Mouse (Mus musculus) lung, postnatal 0 days (tissue): ENCODE measurements at regions not wholly inside any gene's neighbourhood (a gene's known extent, or its start where the extent isn't known, plus 50 kb on each side); places are given as distances from the start of the nearest gene placed in this dataset.

Experiments
- ATAC-seq: fragments of 200-750 bp; cut with Nextera tagmentation; 2 replicates; pipeline ENCODE4 v1.8.0; 2017; ENCODE audit warnings: moderate library complexity
- DNase-seq: peaks from one replicate; pipeline ENCODE4 v3.0.0-alpha.2; 2016; ENCODE audit warnings: low spot score
- H3K27ac ChIP-seq: fragments of 300-500 bp; sonication (generic); 2 replicates; pipeline ENCODE4 v1.5.1; 2014; ENCODE audit warnings: antibody characterized with exemption, mild to moderate bottlenecking, low read length, mixed read lengths
- H3K27me3 ChIP-seq: fragments of 300-500 bp; sonication (generic); replicated peaks from 2 replicates; pipeline ENCODE4 v1.6.1; 2014; ENCODE audit warnings: low read length, mixed read lengths; ENCODE audit not compliant: insufficient read depth
- H3K36me3 ChIP-seq: fragments of 300-500 bp; sonication (generic); 2 replicates; pipeline ENCODE4 v1.6.1; 2014; ENCODE audit warnings: low read length, mixed read lengths; ENCODE audit not compliant: insufficient read depth
- H3K4me1 ChIP-seq: fragments of 300-500 bp; sonication (generic); 2 replicates; pipeline ENCODE4 v1.6.1; 2014; ENCODE audit warnings: antibody characterized with exemption, low read depth, low read length, mixed read lengths; ENCODE audit not compliant: insufficient read depth
- H3K4me2 ChIP-seq: fragments of 300-500 bp; sonication (generic); replicated peaks from 2 replicates; pipeline ENCODE4 v1.6.1; 2014; ENCODE audit warnings: low read depth, mild to moderate bottlenecking, low read length, moderate library complexity, mixed read lengths
- H3K4me3 ChIP-seq: fragments of 300-500 bp; sonication (generic); 2 replicates; pipeline ENCODE4 v1.5.1; 2014; ENCODE audit warnings: low read depth, low read length
- H3K9ac ChIP-seq: fragments of 300-500 bp; sonication (generic); replicated peaks from 2 replicates; pipeline ENCODE4 v1.6.1; 2014; ENCODE audit warnings: low read depth, mild to moderate bottlenecking
- H3K9me3 ChIP-seq: fragments of 300-500 bp; sonication (generic); 2 replicates; pipeline ENCODE4 v1.6.1; 2016; ENCODE audit warnings: low read length, mixed read lengths
- CTCF ChIP-seq: IDR thresholded peaks from 2 replicates; pipeline ENCODE4 v1.5.1; 2016; ENCODE audit warnings: antibody characterized with exemption, mild to moderate bottlenecking
- EP300 ChIP-seq: IDR thresholded peaks from 2 replicates; pipeline ENCODE4 v1.6.1; 2016; ENCODE audit warnings: antibody characterized with exemption, mild to moderate bottlenecking, control low read depth
- WGBS: fragments of 180-500 bp; shearing (Covaris S2); extraction: QIAGEN DNeasy Blood & Tissue Kit; methylation state at CpG from one replicate; pipeline ENCODE4 v1.1.7; 2014; 5-methylcytosine and 5-hydroxymethylcytosine counted together

DNA sequence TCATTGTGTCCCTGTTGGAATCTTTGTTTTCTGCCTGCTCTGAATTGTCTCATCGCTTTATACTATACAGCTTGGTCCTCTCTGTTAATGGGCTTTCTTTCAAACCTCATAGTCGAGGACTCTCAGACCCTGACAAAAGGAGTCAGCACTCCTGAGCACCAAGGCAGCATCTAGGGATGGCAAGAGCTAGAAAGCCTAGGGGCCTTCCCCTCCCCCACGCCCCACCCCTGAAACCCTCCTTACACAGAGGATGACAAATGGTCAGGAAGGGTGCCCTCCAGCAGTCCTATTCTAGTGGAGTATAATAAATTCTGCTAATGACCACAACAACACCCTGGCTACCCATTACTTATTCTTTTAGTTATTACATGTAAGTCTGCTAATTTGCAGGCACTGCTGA lies 74.4 kb downstream of the Tbx19 start:
- no peaks in the 10 kb centered on the region for H3K36me3 ChIP-seq
- no peak overlapping the region for H3K27ac ChIP-seq
- no peak for TF ChIP-seq EP300
- no peak for TF ChIP-seq CTCF
- no peaks in the 10 kb centered on the region for H3K9me3 ChIP-seq
- H3K27me3 ChIP-seq: no peaks in the 10 kb centered on the region
- no peak overlapping the region for H3K4me3 ChIP-seq
- no peak for DNase-seq
- H3K9ac ChIP-seq: no peak overlapping the region
- no peaks in the 10 kb centered on the region for H3K4me1 ChIP-seq
- no peak overlapping the region for H3K4me2 ChIP-seq
- ATAC-seq: no peak
- 75% methylated on average over 3 of the region's 3 CpGs for WGBS

DNA sequence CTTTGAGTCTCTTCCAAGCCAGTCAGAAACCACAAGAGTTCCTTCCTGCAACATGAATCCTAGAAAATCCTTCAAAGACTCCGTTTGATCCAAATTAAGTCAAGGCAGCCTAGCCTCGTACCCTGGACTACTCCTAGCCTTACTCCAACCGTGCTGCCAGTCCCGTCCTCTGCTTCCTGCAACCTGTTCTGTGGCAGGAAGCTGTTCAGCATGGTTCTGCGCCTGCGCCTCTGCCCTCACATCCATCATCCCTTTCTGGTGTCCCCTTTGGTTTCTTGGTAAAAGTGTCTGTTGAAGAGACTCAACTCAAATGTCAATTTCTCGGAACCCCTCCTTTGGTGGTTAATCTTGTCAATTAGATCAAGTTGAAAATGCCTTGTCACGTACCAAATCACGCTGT lies 75.8 kb downstream of the Tbx19 start:
- WGBS: 66% methylated on average over 9 of the region's 9 CpGs
- Histone ChIP-seq H3K27ac (no peak overlapping the region), H3K4me2 (no peak overlapping the region), H3K27me3 (no peaks in the 10 kb centered on the region), H3K4me1 (no peaks in the 10 kb centered on the region), H3K9me3 (no peaks in the 10 kb centered on the region), H3K4me3 (no peak overlapping the region), H3K36me3 (no peaks in the 10 kb centered on the region), H3K9ac (no peak overlapping the region)
- TF ChIP-seq CTCF (no peak), EP300 (no peak)
- ATAC-seq: no peak
- no peak for DNase-seq

DNA sequence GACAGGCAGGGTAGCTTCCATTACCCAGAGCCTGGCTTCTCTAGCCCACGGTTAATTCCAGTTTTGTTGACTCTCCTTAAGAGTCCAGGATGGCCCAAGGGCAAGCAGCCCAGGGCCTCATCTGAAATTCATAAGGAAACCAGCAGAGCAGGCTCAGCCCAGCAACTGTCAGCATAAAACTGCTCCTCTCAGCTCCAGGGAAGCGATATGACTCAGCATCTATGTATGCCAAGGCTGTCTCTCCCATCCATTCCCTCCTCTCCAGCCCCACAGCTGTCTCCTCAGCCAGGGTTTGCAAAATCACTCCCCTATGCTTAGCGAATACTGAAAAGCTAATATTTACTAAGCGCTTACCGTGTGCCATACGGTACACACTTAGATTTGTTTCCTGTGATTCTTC lies 76.4 kb downstream of the Tbx19 start:
- H3K36me3 ChIP-seq: no peaks in the 10 kb centered on the region
- WGBS: 62% methylated on average over 6 of the region's 6 CpGs
- TF ChIP-seq CTCF (no peak), EP300 (no peak)
- no peaks in the 10 kb centered on the region for H3K27me3 ChIP-seq
- H3K9ac ChIP-seq: no peak overlapping the region
- DNase-seq: peak; percentile 16
- H3K4me2 ChIP-seq: no peak overlapping the region
- H3K9me3 ChIP-seq: no peaks in the 10 kb centered on the region
- no peaks in the 10 kb centered on the region for H3K4me1 ChIP-seq
- no peak overlapping the region for H3K27ac ChIP-seq
- H3K4me3 ChIP-seq: no peak overlapping the region
- ATAC-seq: no peak

GRCm38 (mm10) chr1:165080351-165080750 lies 80.2 kb downstream of the Tbx19 start:
- 85% methylated on average over 9 of the region's 9 CpGs for WGBS
- no peak for ATAC-seq
- DNase-seq: no peak
- no peaks in the 10 kb centered on the region for H3K4me1 ChIP-seq
- H3K4me2 ChIP-seq: no peak overlapping the region
- H3K36me3 ChIP-seq: no peaks in the 10 kb centered on the region
- no peaks in the 10 kb centered on the region for H3K27me3 ChIP-seq
- no peak for TF ChIP-seq EP300
- no peak for TF ChIP-seq CTCF
- no peak overlapping the region for H3K9ac ChIP-seq
- no peaks in the 10 kb centered on the region for H3K9me3 ChIP-seq
- H3K27ac ChIP-seq: no peak overlapping the region
- no peak overlapping the region for H3K4me3 ChIP-seq

GRCm38 (mm10) chr1:165077313-165077712 lies 83.3 kb downstream of the Tbx19 start:
- Histone ChIP-seq H3K4me2 (no peak overlapping the region), H3K4me3 (no peak overlapping the region), H3K9me3 (no peaks in the 10 kb centered on the region), H3K27me3 (no peaks in the 10 kb centered on the region), H3K27ac (no peak overlapping the region), H3K4me1 (no peaks in the 10 kb centered on the region), H3K36me3 (no peaks in the 10 kb centered on the region), H3K9ac (no peak overlapping the region)
- DNase-seq: no peak
- no peak for ATAC-seq
- no peak for TF ChIP-seq EP300
- no peak for TF ChIP-seq CTCF
- WGBS: 71% methylated on average over 4 of the region's 4 CpGs

- Histone ChIP-seq H3K9me3 (no peaks in the 10 kb centered on the region), H3K36me3 (no peaks in the 10 kb centered on the region), H3K4me3 (no peak overlapping the region), H3K4me1 (no peaks in the 10 kb centered on the region), H3K27me3 (no peaks in the 10 kb centered on the region), H3K27ac (no peak overlapping the region), H3K9ac (no peak overlapping the region), H3K4me2 (no peak overlapping the region)
- WGBS: 54% methylated on average over 5 of the region's 5 CpGs
- TF ChIP-seq CTCF: no peak
- TF ChIP-seq EP300: no peak
- DNase-seq (no peak), ATAC-seq (no peak)
Observed at GRCm38 (mm10) chr1:165075301-165076082, 85.1 kb downstream of the Tbx19 start.
